Mouse (Mus musculus) left cerebral cortex, postnatal 25 days (tissue): ENCODE measurements around the gene Elmo1. TPM values are rescaled to one million over a fixed set of nuclear protein-coding genes. Genes with fewer than 3 reads are reported as not detected.

Experiments
- DNase-seq, 2 experiments: peaks; one replicate each; pipeline ENCODE4 v3.0.0; 2022; ENCODE audit warnings: low spot score in 2 of 2, mixed read lengths in 1 of 2
- intact Hi-C: fragments of 180-260 bp; cut with DNase I; formaldehyde crosslinking; loops from one replicate; pipeline ENCODE4 v1.15.1; 2025
- total RNA-seq, 2 experiments: library from RNA; stranded (reverse); gene quantifications; 2 replicates each; pipeline ENCODE4 v1.2.3; 2021

Gene Elmo1
- total RNA-seq, 2 experiments from 2014 or later = 58.4 to 67.7 TPM

DNA sequence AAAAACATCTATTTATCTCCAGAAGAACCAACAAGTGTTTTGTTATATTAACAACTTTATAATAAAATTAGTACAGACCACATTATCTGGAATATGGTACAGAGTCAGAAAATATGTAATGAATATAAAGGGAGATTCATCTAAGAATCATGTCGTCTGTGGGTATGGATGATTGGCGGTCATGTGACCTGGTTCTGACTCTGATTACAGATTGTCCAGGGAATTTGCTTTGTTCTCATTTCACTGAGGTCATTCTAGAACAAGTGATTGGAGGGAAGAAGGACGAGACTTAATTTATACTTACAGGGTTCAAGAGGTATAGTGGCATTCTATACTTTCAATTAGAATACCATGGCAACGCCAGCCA, 95.4 kb downstream of the Elmo1 start:
- no peak for DNase-seq
- intact Hi-C loops = loop anchor here (2.0 to 10.0 kb wide), 2 partner anchors 95 to 481 kb away; partner anchors contain the start of gene Elmo1

DNA sequence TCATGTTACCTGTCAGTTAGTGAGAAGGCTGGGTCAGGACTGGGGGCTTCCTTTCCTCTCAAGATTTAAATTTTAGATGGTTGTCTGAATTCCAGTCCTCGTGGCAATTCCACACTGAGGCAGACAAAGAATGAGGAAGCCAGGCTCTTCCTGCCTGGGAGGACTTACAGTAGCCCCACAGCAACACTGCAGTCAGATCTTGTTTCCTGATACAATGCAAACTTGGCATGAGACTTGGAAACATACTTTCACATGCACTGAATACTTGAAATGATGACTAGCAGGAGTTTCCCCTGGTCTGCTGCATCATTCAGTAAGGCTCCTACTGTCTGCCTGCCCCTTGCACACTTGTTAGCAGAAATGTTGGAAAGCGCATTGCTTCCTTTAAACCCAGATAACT, 97.3 kb downstream of the Elmo1 start:
- no peak for DNase-seq
- intact Hi-C loops = loop anchor here (10.0 kb wide), 1 partner anchor 483 kb away; no protein-coding TSS in a partner anchor

DNA sequence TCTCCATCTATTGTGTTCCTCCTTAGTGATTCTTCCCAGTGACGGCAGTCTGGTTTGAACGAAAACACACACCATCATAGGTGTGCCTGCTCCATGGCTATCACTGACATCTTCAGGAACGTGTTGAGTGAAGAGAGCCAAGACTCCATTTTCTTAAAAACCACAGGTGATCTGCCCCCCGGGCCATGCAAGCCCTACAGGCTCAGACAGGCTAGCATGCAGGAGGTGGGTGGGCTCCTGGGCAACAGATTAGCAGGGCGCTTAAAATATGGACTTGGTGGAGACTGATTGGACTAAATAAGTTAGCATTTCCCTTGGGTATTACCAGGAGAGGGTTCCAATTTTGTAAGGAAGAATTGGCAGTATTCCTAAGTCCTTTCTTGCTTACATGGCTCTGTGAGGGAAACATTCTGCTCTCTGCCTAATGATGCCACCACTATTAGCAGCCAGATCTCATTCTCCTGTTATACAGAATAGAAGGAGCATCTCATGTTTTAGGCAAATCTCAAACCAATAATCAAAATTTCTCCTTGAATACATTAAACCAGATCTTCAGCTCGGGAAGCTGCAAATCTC, 101.7 kb downstream of the Elmo1 start:
- DNase-seq = no peak
- intact Hi-C loops = no loop called here

GRCm38 (mm10) chr13:20200582-20200981, 110.2 kb downstream of the Elmo1 start:
- intact Hi-C loops = no loop called here

GRCm38 (mm10) chr13:20202617-20203016, 112.2 kb downstream of the Elmo1 start:
- intact Hi-C loops = no loop called here

More at GRCm38 (mm10) chr13:20200582-20200981, 110.2 kb downstream of the Elmo1 start:
- DNase-seq = no peak

GRCm38 (mm10) chr13:20204165-20204564, 113.8 kb downstream of the Elmo1 start:
- DNase-seq = no peak
- intact Hi-C loops = no loop called here

More at GRCm38 (mm10) chr13:20202617-20203016, 112.2 kb downstream of the Elmo1 start:
- DNase-seq = no peak

DNA sequence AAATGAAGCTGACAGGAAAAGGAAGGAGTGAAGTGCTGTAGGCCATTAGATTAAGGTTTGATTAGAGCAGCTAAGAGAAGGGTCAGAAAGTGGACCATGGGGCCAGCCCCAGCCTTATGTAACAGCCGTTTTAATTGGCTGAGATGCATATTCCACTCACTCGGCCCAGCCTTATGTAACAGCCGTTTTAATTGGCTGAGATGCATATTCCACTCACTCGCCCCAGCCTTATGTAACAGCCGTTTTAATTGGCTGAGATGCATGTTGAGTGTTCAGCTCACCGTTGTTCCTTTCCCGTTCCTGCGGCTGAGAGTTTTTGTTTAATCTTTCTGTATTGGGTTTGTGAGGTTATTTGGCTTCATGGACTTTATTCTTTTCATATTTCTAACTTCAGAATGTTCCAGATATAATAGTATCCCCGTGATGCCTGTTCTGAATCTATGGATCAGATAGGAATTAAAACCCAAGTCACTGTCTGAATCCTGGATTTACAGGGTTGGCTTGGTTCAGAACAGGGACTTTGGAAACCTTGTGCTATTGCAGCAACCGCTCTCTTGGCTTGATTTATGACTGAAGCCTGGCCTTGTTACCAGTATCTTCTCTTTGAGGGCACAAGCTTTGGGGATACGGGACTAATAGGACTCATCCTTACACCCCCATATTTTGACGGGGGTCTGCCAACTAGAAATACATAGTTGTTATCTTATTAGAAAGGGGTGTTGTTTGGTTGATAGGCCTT, 114.8 kb downstream of the Elmo1 start:
- DNase-seq = peak in 1 of 2 experiments; percentile 67
- intact Hi-C loops = no loop called here

GRCm38 (mm10) chr13:20205746-20206145, 115.3 kb downstream of the Elmo1 start:
- DNase-seq = peak in 1 of 2 experiments; percentile 34
- intact Hi-C loops = no loop called here

- DNase-seq = peak in 1 of 2 experiments; percentile 41
- intact Hi-C loops = no loop called here
Measured at GRCm38 (mm10) chr13:20207126-20207525, 116.7 kb downstream of the Elmo1 start.

GRCm38 (mm10) chr13:20207950-20208642, 117.7 kb downstream of the Elmo1 start:
- intact Hi-C loops = no loop called here
- peak in 1 of 2 experiments; percentile 38 for DNase-seq

- intact Hi-C loops = no loop called here
Measured at GRCm38 (mm10) chr13:20208867-20209266, 118.5 kb downstream of the Elmo1 start.

GRCm38 (mm10) chr13:20211780-20212179, 121.4 kb downstream of the Elmo1 start:
- intact Hi-C loops = no loop called here
- DNase-seq = no peak

More at GRCm38 (mm10) chr13:20208867-20209266, 118.5 kb downstream of the Elmo1 start:
- no peak for DNase-seq

DNA sequence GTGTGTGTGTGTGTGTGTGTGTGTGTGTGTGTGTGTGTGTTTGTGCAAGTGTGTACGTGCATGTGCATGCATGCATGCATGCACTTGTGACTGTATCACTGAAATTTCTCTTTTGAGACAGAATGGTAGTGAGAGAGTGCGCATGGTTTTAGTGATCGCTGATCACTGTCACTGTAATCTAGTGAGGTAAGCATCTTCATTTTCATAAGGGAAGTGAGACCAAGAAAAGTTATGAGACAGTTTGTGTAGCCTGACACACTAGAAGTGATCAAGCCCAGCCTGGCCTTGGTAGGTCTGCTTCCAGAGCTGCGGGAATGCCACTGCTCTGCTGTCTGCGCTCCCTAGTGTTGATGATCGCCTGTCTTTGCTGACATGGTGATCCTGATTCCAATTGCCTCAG, 122.3 kb downstream of the Elmo1 start:
- intact Hi-C loops = no loop called here
- no peak for DNase-seq

- intact Hi-C loops = no loop called here
Measured at GRCm38 (mm10) chr13:20213861-20214260, 123.5 kb downstream of the Elmo1 start.

DNA sequence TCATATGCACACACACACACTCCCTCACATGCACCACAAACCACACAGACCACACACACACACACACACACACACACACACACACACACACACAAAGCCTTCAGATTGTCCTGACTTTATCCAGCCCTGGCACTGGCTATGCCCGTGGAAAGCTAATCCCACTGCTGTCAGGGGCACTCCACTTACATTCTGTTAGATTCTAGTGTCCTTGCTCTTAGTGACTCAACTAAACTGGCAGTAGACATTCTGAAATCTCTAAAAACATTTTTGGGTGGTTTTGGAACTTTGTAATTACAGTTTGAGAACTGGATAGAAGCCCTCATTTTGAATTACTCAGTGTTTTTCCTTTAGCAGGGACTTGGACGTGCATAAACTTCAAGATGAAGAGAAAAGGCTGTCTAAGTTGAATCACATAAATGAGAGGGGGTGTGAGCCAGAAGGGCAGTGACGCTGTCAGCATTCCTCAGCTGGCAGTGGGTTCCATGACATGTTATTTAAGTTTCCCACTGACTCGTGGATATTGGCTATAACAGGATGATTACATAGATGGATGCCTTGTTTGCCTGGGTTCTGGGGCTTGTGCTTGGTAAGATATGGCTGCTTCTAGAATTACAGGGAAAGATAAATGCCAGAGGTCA, 127.2 kb downstream of the Elmo1 start:
- intact Hi-C loops = no loop called here
- peak in 1 of 2 experiments; percentile 62 for DNase-seq

More at GRCm38 (mm10) chr13:20213861-20214260, 123.5 kb downstream of the Elmo1 start:
- no peak for DNase-seq

GRCm38 (mm10) chr13:20218126-20218525, 127.7 kb downstream of the Elmo1 start:
- intact Hi-C loops = no loop called here
- no peak for DNase-seq

DNA sequence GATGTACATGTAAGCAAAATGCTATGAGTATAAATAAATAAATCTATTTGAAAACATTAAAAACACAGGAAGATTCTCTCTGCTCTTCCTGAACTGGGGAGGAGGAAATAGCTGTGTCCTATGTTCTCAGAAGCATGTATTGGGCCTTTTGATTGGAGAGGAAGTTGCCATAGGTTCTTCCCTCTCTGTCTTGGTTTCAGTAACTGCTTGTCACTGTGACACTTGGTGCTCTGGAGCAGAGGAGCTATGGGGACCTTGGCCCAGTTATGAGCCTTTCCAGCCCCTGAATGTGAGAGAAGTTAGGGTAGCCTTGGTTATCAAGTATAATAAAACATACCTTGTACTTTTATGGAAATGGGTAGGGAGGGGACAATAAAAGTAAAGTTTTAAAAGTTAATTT, 130.0 kb downstream of the Elmo1 start:
- intact Hi-C loops = no loop called here
- DNase-seq = no peak

GRCm38 (mm10) chr13:20227923-20228705, 137.7 kb downstream of the Elmo1 start:
- DNase-seq = peak in 1 of 2 experiments; percentile 45
- intact Hi-C loops = loop anchor here (5.0 kb wide), 1 partner anchor 136 kb away; the partner anchor contains the start of gene Elmo1
